Mouse (Mus musculus) neutrophil, adult 5-6 weeks (primary cell): ENCODE measurements around the gene Rasd1. TPM values are rescaled to one million over a fixed set of nuclear protein-coding genes. Genes with fewer than 3 reads are reported as not detected.

ENCODE experiments used
- ATAC-seq: fragments of 151-379, 151-347 bp; 2 replicates; pipeline ENCODE4 v1.8.0; 2017; ENCODE audit warnings: mild to moderate bottlenecking, moderate TSS enrichment; ENCODE audit not compliant: insufficient number of reproducible peaks, poor library complexity, low FRiP score, severe bottlenecking; ENCODE audit errors: extremely low read depth
- total RNA-seq: library from RNA; stranded (forward); fragments of 200-1000 nt; gene quantifications from 2 replicates; pipeline ENCODE4 v1.2.3, GENCODE M21; 2017

The Rasd1 gene
- total RNA-seq, 1 experiment from 2014 or later = 0.47 TPM

GRCm38 (mm10) chr11:59920331-59920730 is 44.4 kb downstream of the Rasd1 start:
- no peak for ATAC-seq

GRCm38 (mm10) chr11:59919401-59919800 is 45.3 kb downstream of the Rasd1 start:
- ATAC-seq = no peak

- ATAC-seq = no peak
Measured at GRCm38 (mm10) chr11:59918014-59918413, 46.7 kb downstream of the Rasd1 start.

- ATAC-seq = no peak
Measured at GRCm38 (mm10) chr11:59913702-59914101, 51.0 kb downstream of the Rasd1 start.

Other genes starting within 250 kb of the Rasd1 start
- 0.23 TPM in 1 of 2 replicates, not detected in the other for gene Pld6, start 177.3 kb downstream of the Rasd1 start, total RNA-seq
- 38.2 and 46.7 TPM in 2 replicates for gene Flcn, start 154.9 kb downstream of the Rasd1 start, total RNA-seq
- gene Nt5m, start 125.5 kb downstream of the Rasd1 start, total RNA-seq = 6.1 and 6.2 TPM in 2 replicates
- 77.3 and 105 TPM in 2 replicates for gene Cops3, start 125.1 kb downstream of the Rasd1 start, total RNA-seq
- 2.8 and 6.1 TPM in 2 replicates for gene Med9, start 16.7 kb downstream of the Rasd1 start, total RNA-seq
- gene Pemt, start 81.5 kb upstream of the Rasd1 start, total RNA-seq = not detected in 2 replicates
- gene Rai1, start 140.1 kb upstream of the Rasd1 start, total RNA-seq = 13.4 and 14.9 TPM in 2 replicates